Mouse (Mus musculus) heart, postnatal 0 days (tissue): ENCODE measurements around the gene Gmds.

Source experiments
- CTCF ChIP-seq: IDR thresholded peaks from 2 replicates; pipeline ENCODE4 v1.5.1; 2016; ENCODE audit warnings: antibody characterized with exemption, control low read depth, low read depth
- EP300 ChIP-seq: IDR thresholded peaks from 2 replicates; pipeline ENCODE4 v1.6.1; 2016; ENCODE audit warnings: antibody characterized with exemption, low read depth

GRCm38 (mm10) chr13:32020455-32021249 lies 317.9 kb downstream of the Gmds start:
- TF ChIP-seq CTCF (no peak), EP300 (no peak)
